Mouse (Mus musculus): Measurements from ENCODE around the gene Olfr1128. TPM values are rescaled to one million over a fixed set of nuclear protein-coding genes. Genes with fewer than 3 reads are reported as not detected.
"Not testable (repeated sequence)": the region's sequence is repeated elsewhere in the genome, so short reads cannot be mapped to it uniquely, and the experiment has no call there.

The Olfr1128 gene
- not detected in 2 replicates for polyA plus RNA-seq (2015; fragmentation: Nextera tagmentation; extraction: Ambion mirVana)

DNA sequence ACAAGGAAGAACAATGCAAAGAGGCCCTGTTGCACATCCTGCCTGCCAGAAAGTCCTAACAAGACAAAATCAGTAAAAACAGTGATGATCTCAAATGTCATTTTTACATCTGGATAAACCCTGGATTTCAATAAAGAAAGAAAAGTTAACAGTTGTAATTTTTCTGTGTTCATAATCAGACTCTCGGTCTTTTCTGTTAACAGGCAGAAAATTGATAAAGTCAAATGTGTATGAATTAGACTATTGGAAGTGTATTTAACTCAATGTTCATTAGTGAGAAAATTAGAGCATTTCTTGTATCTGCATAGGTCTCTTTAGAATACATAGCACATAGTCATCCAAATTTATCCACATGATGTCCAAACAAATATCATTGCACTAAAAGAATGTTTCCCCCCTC, at the start of gene Olfr1128:
TSS of gene Olfr1128 (minus strand) at position 101 of the 400 bp plus-strand sequence.
- no peaks in the 10 kb centered on the region for H3K9me3 ChIP-seq (replicated peaks)
- no peak within 1 kb of the TSS for H3K4me2 ChIP-seq
- no peak for ATAC-seq (ENCODE audit: insufficient read depth)
- no peaks in the 10 kb centered on the region for H3K27me3 ChIP-seq
- H3K4me1 ChIP-seq (replicated peaks), result no peaks in the 10 kb centered on the region
- no peak within 1 kb of the TSS for H3K4me3 ChIP-seq (replicated peaks)
- WGBS (ENCODE audit: insufficient replicate concordance), result 56% methylated on average over 1 of the region's 1 CpGs
- H3K9ac ChIP-seq, result no peak within 1 kb of the TSS
- H3K36me3 ChIP-seq (replicated peaks), result no peaks in the 10 kb centered on the region
- no peak within 1 kb of the TSS for H3K27ac ChIP-seq (replicated peaks)

DNA sequence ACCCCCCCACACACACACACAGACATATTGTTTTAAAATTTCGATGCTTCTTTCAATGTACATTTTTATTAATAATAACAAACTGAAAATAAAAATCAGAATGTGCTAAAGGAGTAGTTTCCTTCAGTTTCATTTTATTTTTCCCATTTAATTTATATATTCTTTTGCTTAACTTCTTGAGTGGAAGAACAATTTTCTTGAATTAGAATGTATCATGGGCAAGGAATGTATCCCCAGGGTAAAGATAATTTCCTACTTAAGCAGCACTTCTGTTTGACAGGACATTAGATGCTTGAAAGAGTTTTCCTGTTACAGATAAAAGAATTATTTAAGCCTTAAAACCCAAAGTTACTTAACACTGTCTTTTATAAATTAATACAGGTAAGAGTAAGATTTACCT, 28.3 kb upstream of the Olfr1128 start, which contains the start of gene Olfr1129:
TSS of gene Olfr1129 (plus strand) at position 301 of the 400 bp plus-strand sequence.
- not testable (repeated sequence) for H3K27ac ChIP-seq (replicated peaks); H3K4me3 ChIP-seq (replicated peaks); H3K4me2 ChIP-seq; H3K36me3 ChIP-seq (replicated peaks); ATAC-seq (ENCODE audit: insufficient read depth); H3K9me3 ChIP-seq (replicated peaks); H3K9ac ChIP-seq; H3K4me1 ChIP-seq (replicated peaks); H3K27me3 ChIP-seq
- WGBS (ENCODE audit: insufficient replicate concordance), result 44% methylated on average over 1 of the region's 1 CpGs

- H3K27me3 ChIP-seq, result no peaks in the 10 kb centered on the region
- H3K4me1 ChIP-seq (replicated peaks), result no peaks in the 10 kb centered on the region
- ATAC-seq (ENCODE audit: insufficient read depth), result no peak
- H3K27ac ChIP-seq (replicated peaks), result no peak overlapping the region
- H3K4me2 ChIP-seq, result no peak overlapping the region
- no peak overlapping the region for H3K9ac ChIP-seq
- H3K4me3 ChIP-seq (replicated peaks), result no peak overlapping the region
- no peaks in the 10 kb centered on the region for H3K36me3 ChIP-seq (replicated peaks)
- 51% methylated on average over 2 of the region's 2 CpGs for WGBS (ENCODE audit: insufficient replicate concordance)
- no peaks in the 10 kb centered on the region for H3K9me3 ChIP-seq (replicated peaks)
These were observed 10.5 kb downstream of the Olfr1128 start for GRCm38 (mm10) chr2:87534826-87535225.

GRCm38 (mm10) chr2:87531496-87531895, 13.8 kb downstream of the Olfr1128 start, which contains the start of gene Olfr153:
Olfr153 (plus strand) TSS chr2:87531796.
- Histone ChIP-seq H3K36me3 (replicated peaks) (no peaks in the 10 kb centered on the region), H3K4me3 (replicated peaks) (no peak within 1 kb of the TSS), H3K9me3 (replicated peaks) (no peaks in the 10 kb centered on the region), H3K9ac (no peak within 1 kb of the TSS), H3K27ac (replicated peaks) (no peak within 1 kb of the TSS), H3K4me2 (no peak within 1 kb of the TSS), H3K27me3 (no peaks in the 10 kb centered on the region), H3K4me1 (replicated peaks) (no peaks in the 10 kb centered on the region)
- no peak for ATAC-seq (ENCODE audit: insufficient read depth)

DNA sequence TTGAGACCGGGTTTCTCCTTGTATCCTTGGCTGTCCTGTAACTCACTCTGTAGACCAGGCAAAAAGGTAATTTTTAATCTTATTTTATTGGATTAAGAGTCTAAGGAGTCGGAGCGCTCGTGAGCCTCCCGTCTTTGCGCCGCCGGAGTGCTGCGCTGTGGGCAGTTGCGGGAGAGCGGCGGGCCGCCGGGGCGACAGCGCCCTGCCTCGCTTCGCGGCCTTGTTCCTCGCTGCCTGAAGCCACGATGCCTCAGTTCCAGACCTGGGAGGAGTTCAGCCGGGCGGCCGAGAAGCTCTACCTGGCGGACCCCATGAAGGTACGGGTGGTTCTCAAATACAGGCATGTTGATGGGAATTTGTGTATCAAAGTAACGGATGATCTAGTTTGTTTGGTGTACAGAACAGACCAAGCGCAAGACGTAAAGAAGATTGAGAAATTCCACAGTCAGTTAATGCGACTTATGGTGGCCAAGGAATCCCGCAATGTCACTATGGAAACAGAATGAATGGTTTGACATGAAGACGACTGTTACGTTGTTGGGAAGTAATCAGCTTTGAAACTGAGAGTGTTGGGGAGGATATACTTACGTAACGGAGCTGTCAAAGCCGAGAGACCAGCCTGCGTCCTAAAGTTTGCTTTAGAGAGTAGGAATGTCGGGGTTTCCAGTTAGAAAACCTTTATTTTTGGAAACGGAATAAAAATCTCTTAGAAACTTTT, 19.3 kb downstream of the Olfr1128 start:
- not testable (repeated sequence) for H3K9me3 ChIP-seq (replicated peaks); H3K27me3 ChIP-seq; H3K9ac ChIP-seq; H3K4me1 ChIP-seq (replicated peaks); H3K27ac ChIP-seq (replicated peaks); H3K4me3 ChIP-seq (replicated peaks); H3K4me2 ChIP-seq; H3K36me3 ChIP-seq (replicated peaks); ATAC-seq (ENCODE audit: insufficient read depth)
- 33% methylated on average over 39 of the region's 39 CpGs for WGBS (ENCODE audit: insufficient replicate concordance)

GRCm38 (mm10) chr2:87520651-87521050, 24.7 kb downstream of the Olfr1128 start:
- 57% methylated on average over 4 of the region's 4 CpGs for WGBS (ENCODE audit: insufficient replicate concordance)
- Histone ChIP-seq H3K36me3 (replicated peaks) (no peaks in the 10 kb centered on the region), H3K4me1 (replicated peaks) (no peaks in the 10 kb centered on the region)

DNA sequence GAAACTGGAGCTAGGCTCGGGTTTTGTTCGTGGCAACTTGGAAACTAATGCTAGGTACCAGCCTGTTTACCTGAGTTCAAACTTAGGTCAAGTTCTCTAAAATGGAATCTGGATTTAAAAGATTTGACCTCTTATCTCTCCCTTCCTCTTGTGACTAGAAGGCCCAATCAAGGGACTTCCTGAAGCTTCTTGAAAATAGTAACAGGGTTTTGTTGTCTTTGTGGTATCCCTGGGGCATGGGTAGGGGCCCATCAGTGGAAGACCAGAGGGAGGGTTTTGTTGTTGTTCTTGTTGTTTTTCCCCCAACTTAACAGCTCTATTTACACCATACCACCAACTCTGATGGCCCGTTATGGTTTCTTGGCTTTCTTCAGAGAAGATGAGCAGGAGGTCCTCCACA, 28.8 kb downstream of the Olfr1128 start:
- no peak overlapping the region for H3K4me2 ChIP-seq
- no peak for ATAC-seq (ENCODE audit: insufficient read depth)
- 52% methylated on average over 3 of the region's 3 CpGs for WGBS (ENCODE audit: insufficient replicate concordance)
- no peak overlapping the region for H3K4me3 ChIP-seq (replicated peaks)
- no peaks in the 10 kb centered on the region for H3K27me3 ChIP-seq
- no peaks in the 10 kb centered on the region for H3K36me3 ChIP-seq (replicated peaks)
- no peak overlapping the region for H3K27ac ChIP-seq (replicated peaks)
- H3K9ac ChIP-seq, result no peak overlapping the region
- H3K9me3 ChIP-seq (replicated peaks), result no peaks in the 10 kb centered on the region; the same call in 1 of the 2 replicates
- no peaks in the 10 kb centered on the region for H3K4me1 ChIP-seq (replicated peaks)

More at GRCm38 (mm10) chr2:87520651-87521050, 24.7 kb downstream of the Olfr1128 start:
- no peak overlapping the region for H3K4me2 ChIP-seq
- H3K27ac ChIP-seq (replicated peaks), result no peak overlapping the region
- H3K4me3 ChIP-seq (replicated peaks), result no peak overlapping the region
- H3K27me3 ChIP-seq, result no peaks in the 10 kb centered on the region
- H3K9me3 ChIP-seq (replicated peaks), result no peaks in the 10 kb centered on the region; the same call in 1 of the 2 replicates
- no peak for ATAC-seq (ENCODE audit: insufficient read depth)
- H3K9ac ChIP-seq, result no peak overlapping the region

GRCm38 (mm10) chr2:87515457-87516060, 29.8 kb downstream of the Olfr1128 start:
- no peak overlapping the region for H3K4me3 ChIP-seq (replicated peaks)
- H3K36me3 ChIP-seq (replicated peaks), result no peaks in the 10 kb centered on the region
- H3K4me1 ChIP-seq (replicated peaks), result no peaks in the 10 kb centered on the region
- 53% methylated on average over 8 of the region's 8 CpGs for WGBS (ENCODE audit: insufficient replicate concordance)
- no peak overlapping the region for H3K27ac ChIP-seq (replicated peaks)
- no peak overlapping the region for H3K9ac ChIP-seq
- H3K27me3 ChIP-seq, result no peaks in the 10 kb centered on the region
- no peaks in the 10 kb centered on the region; the same call in 1 of the 2 replicates for H3K9me3 ChIP-seq (replicated peaks)
- H3K4me2 ChIP-seq, result no peak overlapping the region
- no peak for ATAC-seq (ENCODE audit: insufficient read depth)

GRCm38 (mm10) chr2:87515046-87515445, 30.3 kb downstream of the Olfr1128 start:
- Histone ChIP-seq H3K27me3 (no peaks in the 10 kb centered on the region), H3K36me3 (replicated peaks) (no peaks in the 10 kb centered on the region), H3K9ac (no peak overlapping the region), H3K4me3 (replicated peaks) (no peak overlapping the region), H3K4me1 (replicated peaks) (no peaks in the 10 kb centered on the region), H3K27ac (replicated peaks) (no peak overlapping the region), H3K9me3 (replicated peaks) (no peaks in the 10 kb centered on the region; the same call in 1 of the 2 replicates), H3K4me2 (no peak overlapping the region)
- ATAC-seq (ENCODE audit: insufficient read depth), result no peak
- WGBS (ENCODE audit: insufficient replicate concordance), result 62% methylated on average over 2 of the region's 2 CpGs

DNA sequence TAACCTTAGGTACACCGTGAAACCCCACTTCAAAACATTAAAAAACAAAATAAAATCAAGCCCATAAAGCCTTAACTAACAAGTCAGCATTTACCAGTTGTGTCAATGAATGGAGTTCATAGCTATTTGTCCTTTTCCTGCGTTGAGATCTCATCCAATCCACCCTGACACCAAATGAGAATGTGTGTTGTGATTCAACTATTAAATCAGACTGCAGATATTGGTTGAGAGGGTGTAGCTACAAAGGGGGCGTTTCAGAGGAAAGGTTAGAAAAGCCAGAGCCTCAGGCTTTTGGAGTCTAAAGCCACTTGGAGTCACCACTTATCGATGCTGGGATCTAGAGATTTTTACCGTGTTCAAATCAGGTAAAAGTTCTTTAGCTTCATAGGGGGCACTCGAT, 39.1 kb downstream of the Olfr1128 start, which contains the start of gene Pramel6:
TSS of gene Pramel6 (plus strand) at position 301 of the 400 bp plus-strand sequence.
- H3K27me3 ChIP-seq, result no peaks in the 10 kb centered on the region
- H3K9ac ChIP-seq, result no peak within 1 kb of the TSS
- H3K9me3 ChIP-seq (replicated peaks), result no peaks in the 10 kb centered on the region
- no peaks in the 10 kb centered on the region for H3K36me3 ChIP-seq (replicated peaks)
- no peak within 1 kb of the TSS for H3K4me3 ChIP-seq (replicated peaks)
- 69% methylated on average over 6 of the region's 6 CpGs for WGBS (ENCODE audit: insufficient replicate concordance)
- H3K27ac ChIP-seq (replicated peaks), result no peak within 1 kb of the TSS
- ATAC-seq (ENCODE audit: insufficient read depth), result no peak
- no peaks in the 10 kb centered on the region for H3K4me1 ChIP-seq (replicated peaks)
- H3K4me2 ChIP-seq, result no peak within 1 kb of the TSS

DNA sequence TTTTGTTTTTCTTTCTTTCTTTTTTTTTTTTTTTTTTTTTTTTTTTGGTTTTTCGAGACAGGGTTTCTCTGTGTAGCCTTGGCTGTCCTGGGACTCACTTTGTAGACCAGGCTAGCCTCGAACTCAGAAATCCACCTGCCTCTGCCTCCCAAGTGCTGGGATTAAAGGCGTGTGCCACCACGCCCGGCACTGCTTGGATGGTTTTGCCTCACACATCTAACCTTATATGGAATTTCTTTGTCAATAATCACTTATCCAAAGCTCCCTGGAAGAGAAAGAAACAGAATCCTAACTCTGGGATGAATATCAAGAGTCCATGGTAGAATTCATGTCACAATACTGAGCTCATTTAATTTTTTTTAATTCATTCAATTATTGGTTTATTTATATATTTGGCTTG, 48.3 kb downstream of the Olfr1128 start, which contains the start of gene Pramel7:
TSS of gene Pramel7 (minus strand) at position 101 of the 400 bp plus-strand sequence.
- ATAC-seq (ENCODE audit: insufficient read depth); H3K36me3 ChIP-seq (replicated peaks); H3K4me3 ChIP-seq (replicated peaks); H3K4me2 ChIP-seq; H3K27ac ChIP-seq (replicated peaks); H3K9ac ChIP-seq; H3K9me3 ChIP-seq (replicated peaks); H3K4me1 ChIP-seq (replicated peaks); H3K27me3 ChIP-seq: not testable (repeated sequence)
- 74% methylated on average over 4 of the region's 5 CpGs for WGBS (ENCODE audit: insufficient replicate concordance)
